Mouse (Mus musculus) brain, embryonic 14.5 days (tissue): ENCODE data around the gene Utp14a.

Source experiments
- CTCF ChIP-seq: fragments of 200-500 bp; IDR thresholded peaks from 2 replicates; pipeline ENCODE4 v1.5.1; 2012; ENCODE audit warnings: inconsistent platforms, mild to moderate bottlenecking, moderate library complexity, borderline replicate concordance; ENCODE audit not compliant: insufficient read depth, insufficient read length; ENCODE audit errors: extremely low read depth
- POLR2A ChIP-seq: fragments of 200-500 bp; IDR thresholded peaks from 2 replicates; pipeline ENCODE4 v1.6.1; 2012; ENCODE audit warnings: mild to moderate bottlenecking, inconsistent platforms, borderline replicate concordance; ENCODE audit not compliant: poor library complexity, insufficient read depth, insufficient read length, severe bottlenecking; ENCODE audit errors: extremely low read depth

GRCm38 (mm10) chrX:48284386-48285005, 27.8 kb downstream of the Utp14a start:
- no peak for TF ChIP-seq POLR2A
- no peak for TF ChIP-seq CTCF
